Mouse (Mus musculus): Measurements from ENCODE around the gene Cpt1c.

GRCm38 (mm10) chr7:44959874-44960511 lies 14.7 kb downstream of the Cpt1c start:
- TF ChIP-seq CTCF (IDR thresholded peaks at IDR 0.05; ENCODE audit: low read depth, low read length) = no peak
- TF ChIP-seq EP300 (IDR thresholded peaks at IDR 0.05; ENCODE audit: insufficient read depth, low read depth, low read length) = no peak
- TF ChIP-seq POLR2A (IDR thresholded peaks at IDR 0.05; ENCODE audit: insufficient read depth, low read length) = no peak
